Mouse (Mus musculus): ENCODE data around the gene Slc35b2.
A peak's percentile ranks its signal among the peaks of the same experiment; 100 is the strongest.

The Slc35b2 gene

DNA sequence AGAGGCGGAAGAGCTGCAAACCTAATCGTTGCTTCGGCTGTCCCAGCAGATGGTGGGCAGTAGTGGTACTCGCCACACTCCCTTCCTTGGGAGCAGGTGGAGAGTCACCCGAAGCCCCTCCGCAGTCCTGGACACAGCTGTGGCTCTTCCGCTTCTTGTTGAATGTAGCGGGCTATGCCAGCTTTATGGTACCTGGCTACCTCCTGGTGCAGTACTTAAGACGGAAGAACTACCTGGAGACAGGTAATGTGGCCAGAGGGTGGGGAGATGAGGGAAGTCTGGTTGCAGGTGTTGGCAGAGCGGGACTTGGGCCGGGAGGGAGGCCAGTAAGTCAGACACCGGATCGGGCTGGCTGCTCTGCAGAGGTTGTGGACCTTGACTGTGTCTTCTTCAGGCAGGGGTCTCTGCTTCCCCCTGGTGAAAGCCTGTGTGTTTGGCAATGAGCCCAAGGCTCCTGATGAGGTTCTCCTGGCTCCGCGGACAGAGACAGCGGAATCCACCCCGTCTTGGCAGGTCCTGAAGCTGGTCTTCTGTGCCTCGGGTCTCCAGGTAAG lies 934 bp downstream of the Slc35b2 start:
- no peak for DNase-seq (ENCODE audit: low read depth)

DNA sequence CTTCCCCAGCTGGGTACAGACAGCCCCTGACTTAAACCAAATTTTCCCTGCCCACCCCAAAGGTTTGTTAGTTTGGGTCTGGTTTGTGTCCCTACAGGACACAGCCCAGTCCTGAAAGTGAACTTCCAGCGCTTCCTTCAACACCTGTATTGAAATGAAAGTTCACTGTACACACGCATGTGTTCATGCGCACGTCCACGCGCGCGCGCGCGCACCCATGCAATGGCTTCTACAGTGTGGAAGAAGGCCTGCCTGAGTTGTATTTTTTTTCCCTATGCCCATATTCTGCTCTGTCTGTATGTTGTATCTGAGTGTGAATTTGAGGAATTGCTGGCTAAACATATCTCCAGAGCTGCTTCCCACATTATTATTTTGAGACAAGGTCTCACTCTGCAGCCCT lies 1.4 kb downstream of the Slc35b2 start:
- no peak for DNase-seq (ENCODE audit: low read depth)

DNA sequence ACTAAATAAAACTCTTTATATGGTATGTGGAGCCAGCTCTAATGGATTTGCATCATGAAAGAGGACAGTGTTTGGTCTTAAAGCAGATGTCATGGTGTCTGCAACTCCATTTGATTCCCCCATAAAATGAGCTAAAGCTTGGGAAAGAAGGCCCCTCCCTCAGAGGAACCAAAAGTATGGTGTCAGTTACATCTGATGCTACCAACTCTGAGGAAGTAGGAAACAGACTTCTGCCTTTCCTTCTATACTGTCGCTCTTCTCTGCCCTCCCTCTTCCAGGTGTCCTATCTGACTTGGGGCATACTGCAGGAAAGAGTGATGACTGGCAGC lies 2.3 kb downstream of the Slc35b2 start:
- DNase-seq (ENCODE audit: low read depth): no peak

DNA sequence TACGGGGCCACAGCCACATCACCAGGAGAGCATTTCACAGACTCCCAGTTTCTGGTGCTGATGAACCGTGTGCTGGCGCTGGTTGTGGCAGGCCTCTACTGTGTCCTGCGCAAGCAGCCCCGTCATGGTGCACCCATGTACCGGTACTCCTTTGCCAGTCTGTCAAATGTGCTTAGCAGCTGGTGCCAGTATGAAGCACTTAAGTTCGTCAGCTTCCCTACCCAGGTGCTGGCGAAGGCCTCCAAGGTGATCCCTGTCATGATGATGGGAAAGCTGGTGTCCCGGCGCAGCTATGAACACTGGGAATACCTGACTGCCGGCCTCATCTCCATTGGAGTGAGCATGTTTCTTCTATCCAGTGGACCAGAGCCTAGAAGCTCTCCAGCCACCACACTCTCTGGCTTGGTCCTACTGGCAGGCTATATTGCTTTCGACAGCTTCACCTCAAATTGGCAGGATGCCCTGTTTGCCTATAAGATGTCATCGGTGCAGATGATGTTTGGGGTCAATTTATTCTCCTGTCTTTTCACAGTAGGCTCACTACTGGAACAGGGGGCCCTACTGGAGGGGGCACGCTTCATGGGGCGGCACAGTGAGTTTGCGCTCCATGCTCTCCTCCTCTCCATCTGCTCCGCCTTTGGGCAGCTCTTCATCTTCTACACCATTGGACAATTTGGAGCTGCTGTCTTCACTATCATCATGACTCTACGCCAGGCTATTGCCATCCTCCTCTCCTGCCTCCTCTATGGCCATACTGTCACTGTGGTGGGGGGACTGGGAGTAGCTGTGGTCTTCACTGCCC lies 2.9 kb downstream of the Slc35b2 start:
- DNase-seq (ENCODE audit: low read depth): no peak

DNA sequence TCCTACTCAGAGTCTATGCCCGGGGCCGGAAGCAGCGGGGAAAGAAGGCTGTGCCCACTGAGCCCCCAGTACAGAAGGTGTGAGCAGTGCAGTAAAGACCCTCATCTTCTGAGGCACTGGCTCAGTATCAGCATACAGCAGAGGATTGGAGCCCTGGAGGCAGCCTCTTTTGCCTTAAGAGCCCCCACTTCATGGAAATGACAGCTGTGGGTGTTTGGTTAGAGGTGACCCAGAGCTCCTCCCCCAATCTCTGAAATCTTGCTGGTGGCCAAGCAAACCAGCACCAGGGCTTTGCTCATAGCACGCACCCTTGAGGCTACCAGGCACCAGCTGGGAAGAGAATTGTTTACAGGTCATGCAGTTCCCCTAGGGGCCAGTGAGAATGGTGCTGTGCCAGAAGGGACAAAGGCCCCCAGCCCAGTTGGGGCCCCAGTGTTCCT lies 3.5 kb downstream of the Slc35b2 start:
- DNase-seq (ENCODE audit: low read depth): no peak

- DNase-seq (ENCODE audit: low read depth): no peak
Observed at GRCm38 (mm10) chr17:45568990-45569389, 5.3 kb downstream of the Slc35b2 start.

DNA sequence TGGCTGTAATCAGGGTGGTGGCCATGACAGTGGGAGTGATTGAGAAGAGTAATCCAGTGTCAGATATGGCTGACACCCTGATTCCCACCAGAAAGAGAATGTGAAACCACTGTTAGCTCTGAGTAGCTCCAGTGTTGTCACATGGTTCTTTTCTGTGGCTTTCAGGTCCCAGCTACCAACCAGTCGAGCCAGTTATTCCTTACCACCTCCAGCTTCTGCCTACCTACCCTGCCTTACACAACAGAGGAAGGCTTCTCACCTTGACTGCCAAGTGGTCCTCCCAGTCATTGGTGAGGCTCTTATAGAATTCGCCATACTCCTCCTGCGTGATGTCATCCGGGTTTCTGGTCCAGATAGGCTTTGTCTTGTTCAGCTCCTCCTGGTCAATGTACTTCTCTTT lies 6.3 kb downstream of the Slc35b2 start:
- no peak for DNase-seq (ENCODE audit: low read depth)

DNA sequence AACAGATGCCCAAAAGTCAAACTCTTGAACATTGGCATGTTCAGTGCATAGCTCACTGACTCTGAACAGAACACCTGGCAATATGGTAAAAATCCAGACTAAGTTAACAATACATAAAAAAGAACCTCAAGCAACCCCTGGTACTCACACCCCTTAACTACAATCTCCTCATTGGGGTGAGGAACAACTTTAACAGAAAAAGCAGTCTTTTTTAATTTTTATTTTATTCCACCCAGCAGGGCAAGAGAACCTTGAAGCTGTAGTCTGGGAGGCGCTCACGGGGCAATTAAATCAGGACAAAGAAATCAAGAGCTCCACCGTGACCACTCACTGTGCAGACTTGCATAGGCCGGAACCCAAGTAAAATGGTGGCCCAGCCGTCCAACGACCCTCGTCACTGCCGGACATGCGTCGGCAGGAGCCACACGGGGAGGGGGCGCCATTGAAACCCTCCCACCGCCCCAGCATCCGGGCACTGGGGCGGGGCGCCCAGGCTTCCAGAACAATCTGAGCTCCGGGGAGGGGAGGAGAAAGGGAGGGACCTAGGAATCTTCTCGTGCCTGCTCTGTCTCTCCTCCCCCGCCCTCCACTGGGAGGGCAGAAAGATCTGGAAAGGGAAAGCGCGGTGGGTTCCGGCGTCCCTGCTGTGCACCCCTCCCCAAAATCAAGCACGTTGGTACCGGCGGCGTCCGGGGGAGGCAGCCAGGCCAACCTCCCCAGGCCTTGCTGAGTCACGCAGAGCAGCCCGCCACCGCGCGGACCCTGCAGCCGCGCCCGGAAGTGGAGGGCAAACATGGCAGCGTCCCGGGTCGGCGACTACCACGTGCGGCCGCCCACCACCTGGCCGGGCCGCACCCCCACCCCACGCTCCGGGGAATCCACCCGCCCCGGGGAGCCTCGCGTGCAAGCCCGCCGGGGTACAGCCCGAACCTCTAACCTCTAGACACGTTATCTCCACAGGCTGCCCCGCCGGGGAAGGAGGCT lies 8.7 kb downstream of the Slc35b2 start:
- DNase-seq (ENCODE audit: low read depth): no peak

GRCm38 (mm10) chr17:45573087-45573779 lies 9.6 kb downstream of the Slc35b2 start, which contains the start of gene Hsp90ab1:
Gene Hsp90ab1 (minus strand): TSS chr17:45573271.
- DNase-seq (ENCODE audit: low read depth): peak; percentile 70

- peak; percentile 69 for DNase-seq (ENCODE audit: low read depth)
Observed at GRCm38 (mm10) chr17:45573780-45574123, 10.1 kb downstream of the Slc35b2 start.

DNA sequence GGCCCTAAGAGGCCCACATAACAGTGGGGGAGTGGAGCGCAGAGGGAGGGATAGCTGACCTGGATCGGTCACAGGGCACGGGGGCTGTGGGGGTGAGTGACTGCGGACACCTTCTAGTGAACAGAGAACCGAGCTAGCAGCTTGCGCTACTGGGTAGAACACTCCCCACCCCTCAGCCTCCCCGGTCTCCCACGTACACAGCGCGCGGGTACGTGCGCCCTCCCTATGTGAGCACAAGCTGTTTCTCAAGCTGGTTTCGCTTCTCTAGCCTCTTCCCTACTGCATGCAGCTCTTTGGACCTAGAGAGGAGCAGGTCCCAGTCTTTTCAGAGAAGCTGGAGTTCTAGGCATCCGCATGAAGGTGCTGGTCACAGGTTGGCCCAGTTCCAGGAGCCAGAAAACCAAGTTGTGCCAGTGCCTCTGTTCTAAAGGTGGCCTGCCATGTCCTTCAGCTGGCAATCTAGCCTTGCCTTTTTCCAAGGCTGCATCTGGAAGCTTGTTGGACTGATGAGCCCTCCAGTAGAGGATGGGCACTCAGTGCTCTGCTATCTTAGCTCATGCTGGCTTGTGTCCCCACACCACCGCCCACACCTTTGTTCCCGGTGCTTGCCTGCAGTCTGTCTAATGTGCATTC lies 10.6 kb downstream of the Slc35b2 start:
- DNase-seq (ENCODE audit: low read depth): no peak

GRCm38 (mm10) chr17:45575123-45575897 lies 11.6 kb downstream of the Slc35b2 start:
- DNase-seq (ENCODE audit: low read depth): no peak

DNA sequence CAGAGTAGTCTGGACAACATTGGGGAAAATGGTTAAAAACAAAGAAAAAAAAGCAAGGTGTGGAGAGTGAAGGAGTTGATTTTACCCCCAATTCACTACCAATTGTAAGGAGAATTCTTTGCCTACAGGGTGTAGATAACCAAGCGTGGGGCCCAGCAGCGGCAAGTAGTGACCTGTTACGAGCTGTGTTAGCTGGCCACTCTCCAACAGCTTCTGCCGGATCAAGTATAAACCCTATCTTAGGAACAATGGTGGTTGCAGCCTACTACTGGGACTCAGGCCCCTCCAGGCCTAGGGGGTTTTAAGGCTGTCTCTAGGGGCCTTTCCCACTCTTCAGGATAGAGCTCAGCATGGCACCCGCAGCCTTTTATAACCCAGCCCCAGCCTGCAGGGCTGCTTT lies 14.6 kb downstream of the Slc35b2 start:
- no peak for DNase-seq (ENCODE audit: low read depth)

DNA sequence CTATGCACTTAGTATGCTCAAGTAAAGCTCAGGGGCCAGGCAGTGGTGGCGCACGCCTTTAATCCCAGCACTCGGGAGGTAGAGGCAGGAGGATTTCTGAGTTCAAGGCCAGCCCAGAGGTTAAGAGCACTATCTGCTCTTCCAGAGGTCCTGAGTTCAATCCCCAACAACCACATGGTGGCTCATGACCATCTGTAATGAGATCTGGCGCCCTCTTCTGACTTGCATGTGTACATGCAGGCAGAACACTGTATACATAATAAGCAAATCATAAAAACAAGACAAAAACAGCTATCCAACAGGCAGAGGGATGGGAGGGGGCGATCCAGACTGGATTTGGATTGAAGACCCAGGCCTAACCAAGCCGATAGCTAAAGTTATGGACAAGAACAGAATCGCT lies 15.2 kb downstream of the Slc35b2 start:
- DNase-seq (ENCODE audit: low read depth): no peak

GRCm38 (mm10) chr17:45579554-45579953 lies 15.9 kb downstream of the Slc35b2 start:
- no peak for DNase-seq (ENCODE audit: low read depth)

DNA sequence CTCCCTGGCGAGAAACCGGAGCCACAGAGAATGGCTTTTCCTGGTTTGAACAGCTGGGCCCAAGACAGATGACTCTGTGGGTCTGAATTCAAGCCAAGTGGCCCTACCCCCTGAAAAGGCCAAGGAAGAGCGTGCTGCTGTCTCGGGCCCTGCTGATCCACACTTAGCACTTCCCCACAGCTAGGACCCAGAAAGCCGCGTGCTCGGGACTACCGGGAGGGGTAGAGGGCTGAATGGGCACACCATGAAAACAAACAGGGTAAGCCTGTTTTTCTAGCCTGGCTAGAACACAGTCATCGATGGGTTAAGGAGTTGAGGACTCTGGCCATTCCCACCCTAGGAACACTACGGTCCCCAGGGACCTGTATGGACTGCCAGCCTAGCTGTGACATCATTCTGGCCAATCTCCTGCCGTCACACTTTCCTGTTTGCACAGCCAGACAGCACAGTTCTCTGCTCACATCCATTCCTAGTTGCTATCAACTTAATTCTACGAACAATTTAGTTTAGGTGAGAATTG lies 17.3 kb downstream of the Slc35b2 start:
- no peak for DNase-seq (ENCODE audit: low read depth)

DNA sequence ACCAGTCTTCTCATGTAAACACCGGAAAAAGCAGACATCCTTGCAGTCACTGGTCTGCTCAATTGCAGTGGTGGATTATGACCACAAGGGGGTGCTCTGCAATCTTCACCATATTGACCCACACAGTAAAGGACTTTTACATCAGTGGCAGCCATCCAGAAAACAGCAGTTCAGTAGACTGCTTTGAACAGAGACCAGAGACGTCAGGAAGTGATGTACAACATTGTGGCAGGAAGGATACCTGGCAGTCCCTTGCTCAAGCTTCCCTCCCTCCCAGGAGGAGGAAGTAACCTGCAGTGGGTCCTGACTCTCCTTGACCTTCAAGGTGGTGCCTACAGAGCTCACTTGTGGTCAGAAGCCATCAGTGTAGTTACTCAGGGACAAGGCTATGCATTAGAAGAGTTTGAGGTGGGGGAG lies 17.9 kb downstream of the Slc35b2 start:
- DNase-seq (ENCODE audit: low read depth): no peak

DNA sequence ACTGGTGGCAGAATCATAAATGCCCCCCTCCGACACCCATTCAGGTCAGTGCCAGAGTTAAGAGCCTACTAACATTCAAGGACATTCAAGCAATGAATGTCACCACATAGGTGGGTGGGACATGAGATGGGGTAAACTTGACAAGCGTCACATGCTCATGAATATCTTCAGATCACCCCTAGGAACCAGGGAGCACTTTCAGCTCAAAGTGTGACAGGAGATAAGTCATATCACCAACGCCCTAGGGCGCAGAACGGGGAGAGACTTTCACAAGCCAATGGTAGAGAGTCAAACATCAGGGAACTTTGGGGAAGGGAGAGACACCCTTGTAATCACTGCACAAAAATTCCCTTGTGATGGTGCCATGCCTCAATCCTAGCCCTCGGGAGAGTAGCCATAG lies 18.5 kb downstream of the Slc35b2 start:
- no peak for DNase-seq (ENCODE audit: low read depth)

DNA sequence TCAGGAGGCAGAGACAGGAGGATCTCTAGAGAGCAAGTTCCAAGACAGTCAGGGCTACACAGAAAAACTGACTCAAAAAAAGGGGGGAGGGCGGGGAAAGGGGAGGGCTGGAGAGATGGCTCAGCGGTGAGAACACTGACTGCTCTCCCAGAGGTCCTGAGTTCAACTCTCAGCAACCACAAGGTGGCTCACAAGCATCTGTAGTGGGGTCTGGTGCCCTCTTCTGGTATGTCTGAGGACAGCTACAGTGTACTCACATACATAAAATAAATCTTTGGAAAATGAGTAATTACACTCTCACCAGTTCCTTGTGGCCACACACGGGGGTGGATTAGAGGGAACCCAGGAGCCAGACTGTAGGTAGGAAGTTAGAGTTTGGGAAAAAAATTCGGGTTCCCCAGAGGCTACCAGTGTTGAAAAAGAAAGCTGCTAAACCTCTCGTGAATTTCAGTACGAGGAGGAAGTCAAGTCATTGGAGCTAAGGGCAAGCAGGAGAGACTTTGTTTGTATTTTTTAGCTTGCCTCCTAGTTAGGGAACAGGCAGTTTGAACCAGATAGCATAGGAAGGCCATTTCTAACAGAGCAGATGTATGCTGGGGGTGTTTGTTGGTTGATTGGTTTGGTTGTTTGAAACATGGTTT lies 19.2 kb downstream of the Slc35b2 start:
- no peak for DNase-seq (ENCODE audit: low read depth)

Measured in fibroblast of lung, adult 2 months (primary cell).